Comparison of ENCODE assay signal across 8 mouse cellular contexts in genomic region chr19:58860255-58861173, GRCm38 (mm10).
DNase-seq lines count a peak whose midpoint lies in the region; ATAC-seq and TF ChIP-seq lines count a peak whose summit lies in the region.

No protein-coding gene starts in this region.

- no peaks in the 10 kb centered on the region for H3K36me3 ChIP-seq in embryonic facial prominence, embryonic 12.5 days
- H3K36me3 ChIP-seq in limb, embryonic 11.5 days (ENCODE audit: control insufficient read depth, insufficient read depth, low read length): no peaks in the 10 kb centered on the region
- H3K36me3 ChIP-seq in midbrain, embryonic 12.5 days: no peaks in the 10 kb centered on the region
- no peaks in the 10 kb centered on the region for H3K36me3 ChIP-seq in small intestine, adult 2 months (ENCODE audit: control insufficient read depth, insufficient read depth, low read length)

- peak overlapping the region; percentile 56 for H3K4me3 ChIP-seq in embryonic facial prominence, embryonic 12.5 days
- peak overlapping the region; percentile 53 for H3K4me3 ChIP-seq in limb, embryonic 11.5 days (ENCODE audit: low read depth, low read length)
- H3K4me3 ChIP-seq in midbrain, embryonic 12.5 days: peak overlapping the region; percentile 56
- peak overlapping the region; percentile 66 for H3K4me3 ChIP-seq in small intestine, adult 2 months (ENCODE audit: low read depth, low read length)

- H3K9ac ChIP-seq in embryonic facial prominence, embryonic 12.5 days: peak overlapping the region; percentile 63
- H3K9ac ChIP-seq in limb, embryonic 11.5 days (ENCODE audit: low read length): peak overlapping the region; percentile 58
- peak overlapping the region; percentile 66 for H3K9ac ChIP-seq in midbrain, embryonic 12.5 days (replicated peaks)

- no peak overlapping the region; the same call in 1 of the 2 replicates for H3K27ac ChIP-seq in embryonic facial prominence, embryonic 12.5 days
- H3K27ac ChIP-seq in limb, embryonic 11.5 days (replicated peaks; ENCODE audit: low read depth, low read length): no peak overlapping the region
- peak overlapping the region; percentile 75 for H3K27ac ChIP-seq in midbrain, embryonic 12.5 days (replicated peaks)
- peak overlapping the region; percentile 67 for H3K27ac ChIP-seq in small intestine, adult 2 months (ENCODE audit: insufficient read depth, low read depth, low read length)

- H3K4me2 ChIP-seq in embryonic facial prominence, embryonic 12.5 days (replicated peaks): peak overlapping the region; percentile 94
- H3K4me2 ChIP-seq in limb, embryonic 11.5 days (ENCODE audit: low read depth, severe bottlenecking): peak overlapping the region; percentile 92
- peak overlapping the region; percentile 76 for H3K4me2 ChIP-seq in midbrain, embryonic 12.5 days (replicated peaks)

- 0 out of 2 replicates have a peak, but pooled peaks cover 4% of the 10 kb centered on the region for H3K9me3 ChIP-seq in embryonic facial prominence, embryonic 12.5 days
- H3K9me3 ChIP-seq in limb, embryonic 11.5 days (ENCODE audit: control insufficient read depth, low read length): no peaks in the 10 kb centered on the region
- H3K9me3 ChIP-seq in midbrain, embryonic 12.5 days: 0 out of 2 replicates have a peak, but pooled peaks cover 3% of the 10 kb centered on the region

- H3K27me3 ChIP-seq in embryonic facial prominence, embryonic 12.5 days: peaks cover 11% of the 10 kb centered on the region
- peaks cover 9% of the 10 kb centered on the region; the same call in 1 of the 2 replicates for H3K27me3 ChIP-seq in limb, embryonic 11.5 days (ENCODE audit: control insufficient read depth, insufficient read depth, low read length)
- H3K27me3 ChIP-seq in midbrain, embryonic 12.5 days: peaks cover 21% of the 10 kb centered on the region
- peaks cover 15% of the 10 kb centered on the region for H3K27me3 ChIP-seq in small intestine, adult 2 months (ENCODE audit: control insufficient read depth, insufficient read depth, low read length)

- TF ChIP-seq CTCF in small intestine, adult 2 months (IDR thresholded peaks at IDR 0.05; ENCODE audit: extremely low read depth, insufficient read length, insufficient replicate concordance, low read depth, low read length): peak; percentile 16; the same call in 1 of the 2 replicates

- peak; percentile 14 to 27 for DNase-seq in thymus, adult 18-20 months
- no peak for DNase-seq in thymus, postnatal 0 days (ENCODE audit: low spot score)
- DNase-seq in heart, adult 8-10 months (ENCODE audit: low spot score): peak; percentile 86
- DNase-seq in kidney, adult 8-10 months: peak; percentile 91
- peak; percentile 89 for DNase-seq in limb, embryonic 11.5 days (ENCODE audit: low spot score)

- peak; percentile 90 for ATAC-seq in embryonic facial prominence, embryonic 12.5 days (ENCODE audit: insufficient number of reproducible peaks, insufficient read depth, low FRiP score, low TSS enrichment)
- ATAC-seq in limb, embryonic 11.5 days (ENCODE audit: insufficient number of reproducible peaks, low FRiP score, low TSS enrichment, low read depth): peak; percentile 92
- ATAC-seq in midbrain, embryonic 12.5 days (ENCODE audit: low FRiP score, low read depth): peak; percentile 91

- WGBS in embryonic facial prominence, embryonic 12.5 days: under 1% methylated on average over 46 of the region's 46 CpGs
- 1% methylated on average over 46 of the region's 46 CpGs for WGBS in limb, embryonic 11.5 days
- under 1% methylated on average over 45 of the region's 46 CpGs for WGBS in midbrain, embryonic 12.5 days
- WGBS in small intestine, adult 2 months: 2% methylated on average over 46 of the region's 46 CpGs

- TF ChIP-seq POLR2A in small intestine, adult 2 months (IDR thresholded peaks at IDR 0.05; ENCODE audit: low read depth, low read length): no peak

- peaks cover 18% of the 10 kb centered on the region; the same call in 1 of the 2 replicates for H3K4me1 ChIP-seq in embryonic facial prominence, embryonic 12.5 days
- peaks cover 6% of the 10 kb centered on the region; the same call in 1 of the 2 replicates for H3K4me1 ChIP-seq in limb, embryonic 11.5 days (ENCODE audit: control insufficient read depth, insufficient read depth, low read length)
- peaks cover 26% of the 10 kb centered on the region for H3K4me1 ChIP-seq in midbrain, embryonic 12.5 days
- H3K4me1 ChIP-seq in small intestine, adult 2 months (ENCODE audit: control insufficient read depth, insufficient read depth, insufficient read length, low read length): peaks cover 20% of the 10 kb centered on the region

Comparison
In these comparisons a context has a peak if more than half of its experiments do, and no peak if none do; other contexts are left out.
1. H3K27ac ChIP-seq: peak in midbrain, embryonic 12.5 days (single experiment) and small intestine, adult 2 months (single experiment); none in embryonic facial prominence, embryonic 12.5 days (single experiment) and limb, embryonic 11.5 days (single experiment).
2. Peak in every context shown above with its lines, with median percentiles within 50 percentile points of each other: ATAC-seq, H3K4me2 ChIP-seq, H3K4me3 ChIP-seq and H3K9ac ChIP-seq.